14 mouse cellular contexts compared by ENCODE assay signal in genomic region chr4:138133360-138133759, GRCm38 (mm10).
"Had no signal": no experiment of that assay in that cellular context is flagged by ENCODE, and none has a peak within 500 bp of the region (broad histone marks: within the 10 kb centered on the region; RNA-seq: fewer than 3 reads in every experiment).

No protein-coding gene starts in this region.

- H3K9me3 ChIP-seq: limb, embryonic 13.5 days; neural tube, embryonic 12.5 days had no signal

- H3K4me2 ChIP-seq: limb, embryonic 13.5 days; neural tube, embryonic 12.5 days had no signal

- H3K27ac ChIP-seq: limb, embryonic 13.5 days; liver, embryonic 14.5 days; neural tube, embryonic 12.5 days had no signal

- H3K27me3 ChIP-seq: limb, embryonic 13.5 days; neural tube, embryonic 12.5 days had no signal

- H3K4me3 ChIP-seq: limb, embryonic 13.5 days; neural tube, embryonic 12.5 days had no signal

- H3K9ac ChIP-seq: limb, embryonic 13.5 days; liver, embryonic 14.5 days; neural tube, embryonic 12.5 days had no signal

- DNase-seq: kidney, postnatal 10 days; kidney, postnatal 4 days; left cerebral cortex, postnatal 4 days; lung, adult 18-20 months; lung, postnatal 4 days; midbrain, embryonic 14.5 days; retina, postnatal 1 day; right cerebral cortex, postnatal 4 days; spleen, adult 18-20 months; thymus, adult 18-20 months; thymus, postnatal 14 days had no signal
